Mouse (Mus musculus): Measurements from ENCODE around the gene Tpd52l2. TPM values are rescaled to one million over a fixed set of nuclear protein-coding genes. Genes with fewer than 3 reads are reported as not detected.

The Tpd52l2 gene
- 10 to 100 TPM; 75.7 to 87.8 TPM for total RNA-seq (2021)
- long read RNA-seq, transcript Tpd52l2-204 (6 exons, 3,475 nt), result minor isoform, 6 of 102 reads
- long read RNA-seq, transcript Tpd52l2-202 (7 exons, 1,799 nt), result major isoform, 23 of 102 reads
- long read RNA-seq, transcript Tpd52l2-203 (9 exons, 985 nt), result minor isoform, 5 of 102 reads
- long read RNA-seq, transcript Tpd52l2-208 (8 exons, 3,603 nt), result minor isoform, 13 of 102 reads
- long read RNA-seq, partial matches to known transcripts, result 8 of 102 reads
- long read RNA-seq, other reads (novel, unspliced or antisense), result 43 of 102 reads

DNA sequence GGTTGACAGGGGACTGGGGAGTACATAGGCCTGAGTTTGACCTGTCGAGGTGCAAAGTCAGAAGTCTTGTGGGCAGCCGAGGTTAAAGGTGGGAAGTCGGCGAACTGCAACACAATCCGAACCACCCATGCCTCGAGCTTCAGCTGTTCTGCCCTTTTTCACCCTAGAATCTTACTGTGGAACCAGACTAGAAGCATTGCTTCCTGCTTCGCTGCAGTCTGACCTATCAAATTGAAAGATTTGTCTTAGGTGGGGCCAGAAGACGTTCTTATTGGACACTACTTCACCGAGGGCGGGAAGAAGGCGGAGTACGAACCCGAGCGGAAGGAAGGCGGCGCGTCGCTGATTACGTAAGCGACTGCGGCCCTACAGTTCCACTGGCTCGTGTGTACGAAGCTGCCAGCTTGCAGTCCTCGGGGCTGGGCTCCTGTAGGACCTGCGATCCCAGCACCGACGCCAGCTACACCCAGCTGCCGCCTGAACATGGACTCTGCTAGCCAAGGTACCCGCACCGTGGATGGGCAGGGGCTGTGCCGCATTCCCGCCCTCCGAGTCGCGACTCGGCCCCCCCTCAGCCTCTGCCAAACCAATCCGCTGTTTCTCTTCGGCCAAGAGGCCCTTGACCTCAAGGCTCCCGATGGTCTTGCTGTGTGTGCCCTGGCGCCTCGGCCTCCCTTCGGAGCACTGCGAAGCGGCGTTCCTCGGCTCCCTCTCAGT is at the start of gene Tpd52l2:
Gene Tpd52l2, plus strand, starts transcription at position 312 of the 717 bp plus-strand sequence.
- peak; percentile 82 to 88 for DNase-seq (ENCODE audit: low spot score in 2 of 2)

- DNase-seq (ENCODE audit: low spot score in 2 of 2), result no peak
Measured at GRCm38 (mm10) chr2:181452181-181452580, 44.8 kb upstream of the Tpd52l2 start.

- no peak for DNase-seq (ENCODE audit: low spot score in 2 of 2)
Measured at GRCm38 (mm10) chr2:181453274-181453673, 43.7 kb upstream of the Tpd52l2 start.

- DNase-seq (ENCODE audit: low spot score in 2 of 2), result no peak
Measured at GRCm38 (mm10) chr2:181455899-181456298, 41.0 kb upstream of the Tpd52l2 start.

DNA sequence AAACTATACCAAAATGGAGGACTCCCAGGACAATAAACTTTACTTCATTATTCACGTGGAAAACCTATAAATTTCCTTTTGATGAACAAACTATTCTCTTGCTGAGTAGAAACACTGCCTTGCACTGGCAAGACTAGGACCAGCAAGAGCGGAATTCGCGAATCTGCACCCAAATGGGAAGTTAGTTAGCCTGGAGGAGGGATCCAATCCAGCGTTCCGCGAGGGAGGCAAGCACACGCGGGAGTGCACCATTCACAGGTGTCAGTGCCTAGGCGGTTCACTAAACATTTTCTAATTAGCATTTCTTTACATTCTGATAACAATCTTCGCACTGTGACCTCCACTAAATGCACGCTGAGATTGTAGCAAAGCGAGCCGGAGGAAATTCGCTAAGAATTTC is 39.1 kb upstream of the Tpd52l2 start:
- no peak for DNase-seq (ENCODE audit: low spot score in 2 of 2)

DNA sequence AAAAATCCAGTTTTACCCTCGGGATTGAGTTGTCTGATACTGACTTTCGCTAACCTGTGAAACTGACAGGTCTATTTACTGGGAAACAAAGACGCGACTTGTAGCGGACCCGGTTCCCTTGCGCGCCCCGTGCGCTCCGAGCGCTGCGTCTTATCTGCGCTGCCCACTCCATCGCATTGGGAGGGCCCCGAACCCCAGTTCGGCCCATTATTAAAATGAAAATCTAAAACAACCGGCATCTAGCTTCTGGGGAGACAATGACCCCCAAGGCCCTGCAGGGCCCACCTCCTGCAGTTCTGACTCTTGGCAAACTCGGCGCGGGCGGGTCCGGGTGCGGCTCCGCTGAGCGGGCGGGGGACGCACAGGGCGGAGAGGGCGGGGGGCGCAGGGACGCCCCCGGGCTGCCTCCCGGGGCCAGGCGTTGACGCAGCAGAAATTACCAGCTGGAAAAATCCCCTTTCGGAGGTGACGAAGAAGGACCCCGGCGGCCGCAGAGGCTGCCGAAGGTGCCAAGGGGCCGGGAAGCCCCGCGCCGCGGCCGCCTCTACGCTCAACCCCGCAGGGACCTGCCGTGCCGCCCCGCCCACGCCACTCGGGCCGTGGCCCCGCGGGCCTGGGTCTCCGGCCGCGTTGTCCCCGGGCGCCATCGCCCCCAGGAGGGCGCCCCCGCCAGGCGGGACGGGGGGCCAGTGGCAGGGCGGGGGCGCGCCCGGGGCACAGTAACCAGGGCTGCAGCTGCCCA is 38.4 kb upstream of the Tpd52l2 start:
- DNase-seq (ENCODE audit: low spot score in 2 of 2), result peak; percentile 25 to 44

GRCm38 (mm10) chr2:181459153-181459672 is 37.7 kb upstream of the Tpd52l2 start, which contains the start of gene Zbtb46:
Gene Zbtb46 (minus strand): TSS chr2:181459426.
- DNase-seq (ENCODE audit: low spot score in 2 of 2), result peak; percentile 73 to 86

- DNase-seq (ENCODE audit: low spot score in 2 of 2), result peak; percentile 42 to 61
Measured at GRCm38 (mm10) chr2:181459673-181460621, 37.0 kb upstream of the Tpd52l2 start.

GRCm38 (mm10) chr2:181461536-181462100 is 35.3 kb upstream of the Tpd52l2 start:
- DNase-seq (ENCODE audit: low spot score in 2 of 2), result no peak

GRCm38 (mm10) chr2:181462604-181463003 is 34.3 kb upstream of the Tpd52l2 start:
- no peak for DNase-seq (ENCODE audit: low spot score in 2 of 2)

- DNase-seq (ENCODE audit: low spot score in 2 of 2), result peak; percentile 57 to 64
Measured at GRCm38 (mm10) chr2:181463008-181463738, 33.8 kb upstream of the Tpd52l2 start.

DNA sequence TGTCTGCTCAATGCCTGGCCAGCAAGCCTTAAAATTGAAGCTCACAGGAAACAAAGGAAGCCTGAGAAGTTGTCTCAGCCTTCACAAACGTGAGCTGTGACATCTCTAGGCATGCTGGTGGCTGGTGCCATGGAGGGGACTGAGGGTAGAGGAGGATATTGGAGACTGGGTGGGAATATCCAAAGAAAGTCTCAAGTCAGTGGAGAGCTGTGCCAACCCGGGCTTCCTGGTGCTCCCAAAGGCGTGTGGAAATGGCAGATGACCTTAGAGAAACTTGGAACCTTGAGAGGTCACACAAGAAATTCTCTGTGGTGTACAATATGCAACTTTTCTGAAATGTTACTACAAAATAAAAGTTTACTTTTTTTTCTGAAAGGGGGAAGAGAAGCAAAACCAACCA is 31.5 kb upstream of the Tpd52l2 start:
- DNase-seq (ENCODE audit: low spot score in 2 of 2), result no peak

GRCm38 (mm10) chr2:181470285-181470684 is 26.7 kb upstream of the Tpd52l2 start:
- DNase-seq (ENCODE audit: low spot score in 2 of 2), result no peak

GRCm38 (mm10) chr2:181471246-181471645 is 25.7 kb upstream of the Tpd52l2 start:
- DNase-seq (ENCODE audit: low spot score in 2 of 2), result no peak

- no peak for DNase-seq (ENCODE audit: low spot score in 2 of 2)
Measured at GRCm38 (mm10) chr2:181472256-181472827, 24.6 kb upstream of the Tpd52l2 start.

- DNase-seq (ENCODE audit: low spot score in 2 of 2), result no peak
Measured at GRCm38 (mm10) chr2:181483120-181483519, 13.8 kb upstream of the Tpd52l2 start.

DNA sequence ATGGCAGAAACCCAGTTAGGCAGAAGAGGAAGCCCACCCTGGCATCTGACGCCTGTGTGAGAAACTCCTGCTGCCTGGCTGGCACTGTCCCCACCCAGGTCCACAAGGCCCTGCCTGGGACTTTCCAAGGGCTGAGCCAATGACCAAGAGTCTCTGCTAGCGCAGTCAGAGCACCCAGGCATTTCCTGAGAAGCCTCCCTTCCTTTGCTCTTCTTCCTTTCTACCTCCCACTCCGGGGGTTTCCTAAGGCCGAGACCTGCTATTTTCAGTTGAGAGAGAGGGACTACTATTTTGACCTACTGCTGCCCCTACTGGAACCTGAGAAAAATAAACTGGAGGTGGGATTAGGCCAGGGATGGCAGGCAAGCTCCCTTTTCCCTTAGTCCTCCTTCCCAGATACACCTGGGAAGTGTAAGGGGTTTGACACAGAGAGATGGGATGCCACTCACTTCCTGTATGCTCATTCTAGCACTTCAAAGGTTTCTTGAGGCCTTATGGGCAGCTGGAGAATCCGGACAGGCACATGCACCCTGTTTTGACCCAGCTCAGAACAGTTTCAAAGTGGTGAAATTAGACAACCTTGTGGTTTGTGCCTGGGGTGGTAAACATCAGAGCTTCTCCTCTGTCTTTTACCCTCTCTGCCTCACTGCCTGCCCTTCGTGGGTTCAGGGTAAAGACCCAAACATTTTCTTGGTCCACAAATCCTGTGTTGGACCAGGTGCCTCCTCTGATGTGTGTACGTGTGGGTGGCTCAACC is 13.2 kb upstream of the Tpd52l2 start:
- no peak for DNase-seq (ENCODE audit: low spot score in 2 of 2)
